Comparison of ENCODE assay signal across 8 mouse cellular contexts in the genomic region with DNA sequence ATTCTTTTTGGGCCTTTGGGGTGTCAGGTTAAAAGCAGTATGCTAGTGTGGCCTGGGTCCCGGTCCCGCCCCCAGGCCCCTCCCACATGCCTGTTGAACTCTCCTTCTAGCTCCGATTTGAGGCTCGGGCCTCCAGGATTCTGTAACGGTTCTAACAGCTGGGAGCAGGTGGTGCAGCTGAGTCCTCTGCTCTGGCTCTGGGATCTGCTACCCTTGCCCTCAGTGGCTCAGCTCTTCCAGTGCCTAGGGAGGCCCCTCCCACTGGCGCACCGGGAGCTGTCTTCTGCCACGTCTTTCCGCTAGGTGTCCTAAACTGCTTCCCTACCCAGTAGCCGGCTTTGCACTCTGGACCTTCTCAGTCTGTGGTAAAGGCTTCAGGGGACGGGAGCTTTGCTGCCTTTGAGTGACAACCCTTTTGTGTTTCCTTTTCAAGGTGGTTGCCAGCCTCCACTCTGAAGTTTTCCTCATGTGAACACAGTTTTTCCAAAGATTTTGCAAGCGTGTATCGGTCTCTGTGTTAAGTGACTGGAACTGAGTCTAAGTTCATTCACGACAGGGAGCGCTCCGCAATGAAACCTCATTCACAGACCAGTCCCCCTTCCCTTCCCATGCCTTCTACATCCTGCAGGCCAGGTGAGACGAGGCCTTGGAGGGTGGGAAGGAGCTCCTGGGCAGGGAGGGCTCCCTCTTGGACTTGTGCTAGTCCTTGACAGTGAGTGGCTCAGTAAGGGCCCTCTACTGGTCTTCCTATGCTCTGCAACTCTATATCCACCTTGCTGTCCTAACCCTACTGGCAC. TPM values are rescaled to one million over a fixed set of nuclear protein-coding genes. Genes with fewer than 3 reads are reported as not detected.
DNase-seq lines count a peak whose midpoint lies in the region; ATAC-seq lines count a peak whose summit lies in the region.

Gene Dnhd1, plus strand, starts transcription at position 189 of the 797 bp plus-strand sequence.

- peak; percentile 90 for ATAC-seq in hindbrain, embryonic 14.5 days (ENCODE audit: low FRiP score)

- DNase-seq in layer of hippocampus, adult 11-12 months (ENCODE audit: low spot score), result peak; percentile 66
- no peak for DNase-seq in layer of hippocampus, adult 9-10 months (ENCODE audit: low spot score)
- peak; percentile 63 to 69 for DNase-seq in cerebellum, postnatal 36 days
- DNase-seq in gastrocnemius, adult 18-20 months (ENCODE audit: low spot score), result peak; percentile 79
- DNase-seq in hindbrain, embryonic 14.5 days (ENCODE audit: low spot score), result peak; percentile 59
- DNase-seq in limb, embryonic 10.5 days (ENCODE audit: low spot score), result peak; percentile 78
- peak; percentile 76 for DNase-seq in midbrain, embryonic 10.5 days (ENCODE audit: low spot score)
- DNase-seq in spleen, adult 12 weeks (ENCODE audit: low spot score), result peak; percentile 46

- peaks cover 3% of the 10 kb centered on the region; the same call in 1 of the 2 replicates for H3K36me3 ChIP-seq in hindbrain, embryonic 14.5 days (replicated peaks; ENCODE audit: control insufficient read depth, insufficient read depth)
- H3K36me3 ChIP-seq in limb, embryonic 10.5 days, result peaks cover 8% of the 10 kb centered on the region
- H3K36me3 ChIP-seq in midbrain, embryonic 10.5 days, result no peaks in the 10 kb centered on the region

- no peaks in the 10 kb centered on the region for H3K4me1 ChIP-seq in hindbrain, embryonic 14.5 days (replicated peaks; ENCODE audit: control insufficient read depth, insufficient read depth, low read length)
- H3K4me1 ChIP-seq in limb, embryonic 10.5 days, result peaks cover 15% of the 10 kb centered on the region
- H3K4me1 ChIP-seq in midbrain, embryonic 10.5 days, result peaks cover 12% of the 10 kb centered on the region

- no peaks in the 10 kb centered on the region for H3K9me3 ChIP-seq in hindbrain, embryonic 14.5 days (ENCODE audit: control insufficient read depth, low read length)
- no peaks in the 10 kb centered on the region for H3K9me3 ChIP-seq in limb, embryonic 10.5 days (replicated peaks)
- H3K9me3 ChIP-seq in midbrain, embryonic 10.5 days (replicated peaks), result no peaks in the 10 kb centered on the region

- 2% methylated on average over 17 of the region's 17 CpGs for WGBS in hindbrain, embryonic 14.5 days
- 3% methylated on average over 17 of the region's 17 CpGs for WGBS in limb, embryonic 10.5 days
- WGBS in midbrain, embryonic 10.5 days, result 2% methylated on average over 17 of the region's 17 CpGs

- peak within 1 kb of the TSS; percentile 53 for H3K9ac ChIP-seq in hindbrain, embryonic 14.5 days

- peak within 1 kb of the TSS; percentile 67 for H3K4me2 ChIP-seq in hindbrain, embryonic 14.5 days (replicated peaks)

- peak within 1 kb of the TSS; percentile 27 for H3K4me3 ChIP-seq in hindbrain, embryonic 14.5 days (replicated peaks; ENCODE audit: low read length)
- H3K4me3 ChIP-seq in limb, embryonic 10.5 days, result peak within 1 kb of the TSS; percentile 48
- H3K4me3 ChIP-seq in midbrain, embryonic 10.5 days, result peak within 1 kb of the TSS; percentile 52

- H3K27ac ChIP-seq in hindbrain, embryonic 14.5 days, result no peak within 1 kb of the TSS
- H3K27ac ChIP-seq in limb, embryonic 10.5 days, result 0 out of 2 replicates have a peak within 1 kb of the TSS, but pooled peaks have one; percentile 53
- peak within 1 kb of the TSS; percentile 64 for H3K27ac ChIP-seq in midbrain, embryonic 10.5 days (replicated peaks)

- H3K27me3 ChIP-seq in hindbrain, embryonic 14.5 days (ENCODE audit: control insufficient read depth, insufficient read depth, low read length), result no peaks in the 10 kb centered on the region
- no peaks in the 10 kb centered on the region for H3K27me3 ChIP-seq in limb, embryonic 10.5 days (ENCODE audit: low read depth, poor library complexity, severe bottlenecking)
- no peaks in the 10 kb centered on the region for H3K27me3 ChIP-seq in midbrain, embryonic 10.5 days (ENCODE audit: low read depth, poor library complexity, severe bottlenecking)

RNA-seq across cellular contexts. Expression of gene Dnhd1, which starts in this region (rescaled TPM):
- total RNA-seq in gastrocnemius, adult 18-20 months (2021), result under 1 TPM; 0.14 to 0.33 TPM
- 1.1 and 2.0 TPM in 2 replicates for polyA plus RNA-seq in hindbrain, embryonic 14.5 days (2014; fragmentation: Nextera tagmentation; extraction: Ambion mirVana)
- 0.31 and 1.1 TPM in 2 replicates for polyA plus RNA-seq in limb, embryonic 10.5 days (2016; fragmentation: Nextera tagmentation; extraction: Ambion mirVana)
- 0.40 and 0.41 TPM in 2 replicates for polyA plus RNA-seq in midbrain, embryonic 10.5 days (2016; fragmentation: Nextera tagmentation; extraction: Ambion mirVana)

Comparison
In these comparisons a context has a peak if more than half of its experiments do, and no peak if none do; other contexts are left out.
1. Peak in DNase-seq in gastrocnemius, adult 18-20 months; RNA of the gene not detected or under 1 TPM.
2. Peak in DNase-seq, H3K4me3 ChIP-seq and H3K27ac ChIP-seq in midbrain, embryonic 10.5 days; RNA of the gene not detected or under 1 TPM.